Mouse (Mus musculus) erythroid progenitor cell, adult 5-6 weeks (primary cell): ENCODE results near the gene Lhx2. TPM values are rescaled to one million over a fixed set of nuclear protein-coding genes. Genes with fewer than 3 reads are reported as not detected.

Experiments
- ATAC-seq: replicated peaks from 2 replicates; pipeline ENCODE4 v1.8.0; 2016; ENCODE audit warnings: moderate number of reproducible peaks, mild to moderate bottlenecking, moderate TSS enrichment, inconsistent platforms; ENCODE audit not compliant: poor library complexity, low FRiP score, severe bottlenecking
- total RNA-seq, 2 experiments: library from RNA; stranded (forward) in 1 of 2; stranded (reverse) in 1 of 2; fragments of 150-400 nt in 1 of 2; fragments of 186-747, 209-891 nt in 1 of 2; gene quantifications; 2 replicates each; pipeline versions ENCODE4 v1.2.3 to v1.2.4; 2015 to 2017; ENCODE audit warnings: low replicate concordance in 2 of 2

Lhx2 gene
- total RNA-seq, 2 experiments from 2014 or later = not detected

- ATAC-seq = no peak
Measured at GRCm38 (mm10) chr2:38397882-38398281, 58.8 kb downstream of the Lhx2 start.

GRCm38 (mm10) chr2:38402611-38403010 lies 63.5 kb downstream of the Lhx2 start:
- ATAC-seq = no peak

GRCm38 (mm10) chr2:38403231-38403630 lies 64.2 kb downstream of the Lhx2 start:
- ATAC-seq = no peak

- ATAC-seq = no peak
Measured at GRCm38 (mm10) chr2:38404007-38404596, 65.0 kb downstream of the Lhx2 start.

GRCm38 (mm10) chr2:38405356-38405755 lies 66.3 kb downstream of the Lhx2 start:
- ATAC-seq = no peak

GRCm38 (mm10) chr2:38409309-38409708 lies 70.2 kb downstream of the Lhx2 start:
- no peak for ATAC-seq

GRCm38 (mm10) chr2:38410227-38410626 lies 71.1 kb downstream of the Lhx2 start:
- no peak for ATAC-seq

GRCm38 (mm10) chr2:38412599-38413177 lies 73.6 kb downstream of the Lhx2 start:
- ATAC-seq = no peak

GRCm38 (mm10) chr2:38417970-38418369 lies 78.9 kb downstream of the Lhx2 start:
- no peak for ATAC-seq

Other genes starting within 250 kb of the Lhx2 start
- gene Dennd1a, start 51.9 kb upstream of the Lhx2 start, total RNA-seq (2015; ENCODE audit: low replicate concordance) = 34.8 and 48.7 TPM in 2 replicates
- 30.4 and 52.1 TPM in 2 replicates for gene Dennd1a, start 51.9 kb upstream of the Lhx2 start, total RNA-seq (2017; ENCODE audit: low replicate concordance)
- gene Nek6, start 172.4 kb downstream of the Lhx2 start, total RNA-seq (2015; ENCODE audit: low replicate concordance) = 0.42 and 1.4 TPM in 2 replicates
- 0.90 and 1.2 TPM in 2 replicates for gene Nek6, start 172.4 kb downstream of the Lhx2 start, total RNA-seq (2017; ENCODE audit: low replicate concordance)